ENCODE assay signal across 21 mouse cellular contexts in the genomic region with DNA sequence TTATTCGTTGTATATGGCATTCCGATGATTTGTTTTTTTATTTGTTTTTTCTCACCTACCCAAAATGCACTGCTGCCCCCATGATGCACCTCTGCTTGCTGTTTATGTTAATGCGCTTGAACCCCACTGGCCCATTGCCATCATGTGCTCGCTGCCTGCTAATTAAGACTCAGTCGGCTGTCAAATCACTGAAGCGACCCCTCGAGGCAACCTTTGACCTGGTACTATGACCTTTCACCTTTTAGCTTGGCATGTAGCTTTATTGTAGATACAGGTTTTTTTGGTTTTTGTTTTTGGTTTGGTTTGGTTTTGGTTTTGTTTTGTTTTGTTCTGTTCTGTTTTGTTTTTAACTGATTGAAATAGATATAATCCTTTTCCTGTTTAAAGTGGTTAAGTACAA.
DNase-seq lines count a peak whose midpoint lies in the region; ATAC-seq and TF ChIP-seq lines count a peak whose summit lies in the region.
"Had no signal": no experiment of that assay in that cellular context is flagged by ENCODE, and none has a peak within 500 bp of the region (broad histone marks: within the 10 kb centered on the region; RNA-seq: fewer than 3 reads in every experiment).

No protein-coding gene starts in this region.

- 70% methylated on average over 7 of the region's 7 CpGs for WGBS in hindbrain, postnatal 0 days
- WGBS in hindbrain, embryonic 11.5 days = 77% methylated on average over 7 of the region's 7 CpGs
- 85% methylated on average over 7 of the region's 7 CpGs for WGBS in lung, embryonic 14.5 days
- WGBS in lung, postnatal 0 days = 84% methylated on average over 7 of the region's 7 CpGs

- H3K36me3 ChIP-seq in hindbrain, postnatal 0 days (ENCODE audit: insufficient read depth, low read length) = no peaks in the 10 kb centered on the region
- H3K36me3 ChIP-seq in hindbrain, embryonic 11.5 days (ENCODE audit: control insufficient read depth, insufficient read depth, low read length) = no peaks in the 10 kb centered on the region
- peaks cover 42% of the 10 kb centered on the region for H3K36me3 ChIP-seq in lung, embryonic 14.5 days (ENCODE audit: insufficient read depth)
- H3K36me3 ChIP-seq in lung, postnatal 0 days (ENCODE audit: insufficient read depth, low read length) = peaks cover 5% of the 10 kb centered on the region; the same call in 1 of the 2 replicates
- no peaks in the 10 kb centered on the region for H3K36me3 ChIP-seq in ES-E14 (ENCODE audit: control insufficient read depth, insufficient read depth, low read length, poor library complexity, severe bottlenecking)

- no peaks in the 10 kb centered on the region for H3K9me3 ChIP-seq in hindbrain, postnatal 0 days (ENCODE audit: low read length)
- H3K9me3 ChIP-seq in hindbrain, embryonic 11.5 days (ENCODE audit: control insufficient read depth, low read length) = no peaks in the 10 kb centered on the region
- no peaks in the 10 kb centered on the region for H3K9me3 ChIP-seq in lung, embryonic 14.5 days (ENCODE audit: low read depth, low read length)
- no peaks in the 10 kb centered on the region for H3K9me3 ChIP-seq in lung, postnatal 0 days (ENCODE audit: low read length)
- H3K9me3 ChIP-seq in ES-E14 (ENCODE audit: control insufficient read depth, insufficient read depth, low read depth, low read length) = no peaks in the 10 kb centered on the region
- H3K9me3 ChIP-seq: embryonic facial prominence, embryonic 13.5 days; hindbrain, embryonic 13.5 days; neural tube, embryonic 15.5 days had no signal

- H3K27me3 ChIP-seq in hindbrain, postnatal 0 days (ENCODE audit: insufficient read depth, low read length) = no peaks in the 10 kb centered on the region
- H3K27me3 ChIP-seq in hindbrain, embryonic 11.5 days (ENCODE audit: control insufficient read depth, insufficient read depth, low read length) = no peaks in the 10 kb centered on the region
- no peaks in the 10 kb centered on the region for H3K27me3 ChIP-seq in lung, embryonic 14.5 days (ENCODE audit: insufficient read depth, low read length)
- no peaks in the 10 kb centered on the region for H3K27me3 ChIP-seq in lung, postnatal 0 days (replicated peaks; ENCODE audit: insufficient read depth, low read length)
- H3K27me3 ChIP-seq: embryonic facial prominence, embryonic 13.5 days; hindbrain, embryonic 13.5 days; neural tube, embryonic 15.5 days; Patski had no signal

- in situ Hi-C loops in ES-E14 (cut with MboI; ENCODE audit: low sequenced_read_pairs in 2 of 2, unreplicated experiment in 2 of 2) = no loop called here

- no peak for ATAC-seq in hindbrain, postnatal 0 days
- no peak for ATAC-seq in hindbrain, embryonic 11.5 days (ENCODE audit: low FRiP score)
- no peak for ATAC-seq in lung, embryonic 14.5 days (ENCODE audit: insufficient read depth)
- no peak for ATAC-seq in lung, postnatal 0 days
- ATAC-seq: intestine, embryonic 16.5 days; Patski had no signal

- intact Hi-C loops in heart, postnatal 14 days (cut with DNase I) = loop anchor here (10.0 kb wide), 1 partner anchor 740 kb away; no protein-coding TSS in a partner anchor

- no peak for TF ChIP-seq CTCF in hindbrain, postnatal 0 days (IDR thresholded peaks at IDR 0.05; ENCODE audit: low read depth)
- no peak for TF ChIP-seq CTCF in lung, embryonic 14.5 days (IDR thresholded peaks at IDR 0.05; ENCODE audit: low read depth)
- no peak for TF ChIP-seq CTCF in lung, postnatal 0 days (IDR thresholded peaks at IDR 0.05)

- peak; percentile 20 for DNase-seq in hindbrain, postnatal 0 days (ENCODE audit: low spot score)
- no peak for DNase-seq in hindbrain, embryonic 11.5 days (ENCODE audit: low spot score)
- peak; percentile 27 for DNase-seq in lung, embryonic 14.5 days
- no peak for DNase-seq in lung, postnatal 0 days (ENCODE audit: low spot score)
- DNase-seq in ES-E14 (ENCODE audit: low read depth, low spot score) = no peak
- peak; percentile 30 to 51 for DNase-seq in kidney, postnatal 36 days
- DNase-seq in heart, postnatal 14 days = no peak
- DNase-seq: adrenal gland, postnatal 25 days; cerebellum, adult 11 months; lung, adult 18-20 months; lung, postnatal 4 days; right cerebral cortex, postnatal 4 days; thymus, postnatal 14 days had no signal

- TF ChIP-seq EP300 in lung, postnatal 0 days (IDR thresholded peaks at IDR 0.05) = no peak

- H3K4me3 ChIP-seq in hindbrain, postnatal 0 days (ENCODE audit: low read length) = no peak overlapping the region
- no peak overlapping the region for H3K4me3 ChIP-seq in hindbrain, embryonic 11.5 days (ENCODE audit: low read depth, low read length)
- H3K4me3 ChIP-seq in lung, embryonic 14.5 days (ENCODE audit: low read depth, low read length) = no peak overlapping the region
- H3K4me3 ChIP-seq in lung, postnatal 0 days (ENCODE audit: low read depth, low read length) = no peak overlapping the region
- H3K4me3 ChIP-seq in ES-E14 (ENCODE audit: insufficient read depth in 1 of 2, low read depth in 1 of 2, low read length in 2 of 2, poor library complexity in 1 of 2, severe bottlenecking in 1 of 2) = no peak overlapping the region
- H3K4me3 ChIP-seq: embryonic facial prominence, embryonic 13.5 days; hindbrain, embryonic 13.5 days had no signal

- H3K4me2 ChIP-seq in hindbrain, postnatal 0 days (ENCODE audit: low read depth, low read length) = no peak overlapping the region
- H3K4me2 ChIP-seq in hindbrain, embryonic 11.5 days (replicated peaks; ENCODE audit: low read depth, low read length) = no peak overlapping the region
- no peak overlapping the region for H3K4me2 ChIP-seq in lung, embryonic 14.5 days
- H3K4me2 ChIP-seq in lung, postnatal 0 days (replicated peaks; ENCODE audit: low read depth, low read length) = no peak overlapping the region
- H3K4me2 ChIP-seq: embryonic facial prominence, embryonic 13.5 days; heart, embryonic 11.5 days; hindbrain, embryonic 13.5 days; liver, embryonic 11.5 days had no signal

- H3K9ac ChIP-seq in hindbrain, postnatal 0 days (replicated peaks; ENCODE audit: low read length) = no peak overlapping the region
- no peak overlapping the region for H3K9ac ChIP-seq in hindbrain, embryonic 11.5 days (ENCODE audit: low read depth, low read length)
- no peak overlapping the region for H3K9ac ChIP-seq in lung, embryonic 14.5 days
- H3K9ac ChIP-seq in lung, postnatal 0 days (replicated peaks; ENCODE audit: low read depth) = no peak overlapping the region
- no peak overlapping the region for H3K9ac ChIP-seq in ES-E14 (ENCODE audit: insufficient read depth, low read depth, low read length, poor library complexity, severe bottlenecking)
- H3K9ac ChIP-seq: embryonic facial prominence, embryonic 13.5 days; hindbrain, embryonic 13.5 days; neural tube, embryonic 15.5 days had no signal

- no peaks in the 10 kb centered on the region for H3K4me1 ChIP-seq in hindbrain, postnatal 0 days (ENCODE audit: insufficient read depth, low read length)
- no peaks in the 10 kb centered on the region for H3K4me1 ChIP-seq in hindbrain, embryonic 11.5 days (replicated peaks; ENCODE audit: control insufficient read depth, insufficient read depth, low read length)
- H3K4me1 ChIP-seq in lung, embryonic 14.5 days (ENCODE audit: insufficient read depth) = no peaks in the 10 kb centered on the region
- no peaks in the 10 kb centered on the region for H3K4me1 ChIP-seq in lung, postnatal 0 days (ENCODE audit: insufficient read depth, low read depth, low read length)
- H3K4me1 ChIP-seq in ES-E14 (ENCODE audit: control insufficient read depth in 2 of 2, insufficient read depth in 2 of 2, low read length in 2 of 2, poor library complexity in 1 of 2) = peaks cover 0 to 5% of the 10 kb centered on the region in 2 experiments; a peak in 1 of 4 replicates
- H3K4me1 ChIP-seq: embryonic facial prominence, embryonic 13.5 days had no signal

- no peak overlapping the region for H3K27ac ChIP-seq in hindbrain, postnatal 0 days
- no peak overlapping the region for H3K27ac ChIP-seq in hindbrain, embryonic 11.5 days (ENCODE audit: low read depth, low read length)
- no peak overlapping the region for H3K27ac ChIP-seq in lung, embryonic 14.5 days (ENCODE audit: low read depth)
- H3K27ac ChIP-seq in lung, postnatal 0 days (ENCODE audit: low read length) = no peak overlapping the region
- no peak overlapping the region for H3K27ac ChIP-seq in ES-E14 (ENCODE audit: insufficient read depth, low read depth, low read length, poor library complexity, severe bottlenecking)
- H3K27ac ChIP-seq: embryonic facial prominence, embryonic 13.5 days; hindbrain, embryonic 13.5 days; stomach, postnatal 0 days had no signal

TF ChIP-seq in ES-E14, 5 proteins besides CTCF, POLR2A, EP300 and RAD21:
- TF ChIP-seq CHD2 (IDR thresholded peaks at IDR 0.05; ENCODE audit: low read depth, low read length) = 0 out of 2 replicates have a peak, but pooled peaks have one; percentile 31
- no peak for TF ChIP-seq HCFC1 (IDR thresholded peaks at IDR 0.05; ENCODE audit: borderline replicate concordance, insufficient read depth, low read length)
TF ChIP-seq in ES-E14: peak in this region for 1.

Comparison
In these comparisons a context has a peak if more than half of its experiments do, and no peak if none do; other contexts are left out.
1. DNase-seq: peak in hindbrain, postnatal 0 days (single experiment), lung, embryonic 14.5 days (single experiment) and kidney, postnatal 36 days (2 of 2); none in hindbrain, embryonic 11.5 days (single experiment), lung, postnatal 0 days (single experiment), ES-E14 (single experiment) and heart, postnatal 14 days (0 of 2).